Mouse (Mus musculus) spleen, adult 2 months (tissue): ENCODE measurements around the gene Klf12.

Experiments used
- CTCF ChIP-seq: fragments of 200-500 bp; IDR thresholded peaks from 2 replicates; pipeline ENCODE4 v1.5.1; 2011; ENCODE audit warnings: mild to moderate bottlenecking, inconsistent platforms; ENCODE audit not compliant: insufficient read depth, insufficient read length, insufficient replicate concordance; ENCODE audit errors: extremely low read depth
- POLR2A ChIP-seq: fragments of 200-500 bp; IDR thresholded peaks from 2 replicates; pipeline ENCODE4 v1.6.1; 2011; ENCODE audit warnings: low read depth, low read length, inconsistent platforms

DNA sequence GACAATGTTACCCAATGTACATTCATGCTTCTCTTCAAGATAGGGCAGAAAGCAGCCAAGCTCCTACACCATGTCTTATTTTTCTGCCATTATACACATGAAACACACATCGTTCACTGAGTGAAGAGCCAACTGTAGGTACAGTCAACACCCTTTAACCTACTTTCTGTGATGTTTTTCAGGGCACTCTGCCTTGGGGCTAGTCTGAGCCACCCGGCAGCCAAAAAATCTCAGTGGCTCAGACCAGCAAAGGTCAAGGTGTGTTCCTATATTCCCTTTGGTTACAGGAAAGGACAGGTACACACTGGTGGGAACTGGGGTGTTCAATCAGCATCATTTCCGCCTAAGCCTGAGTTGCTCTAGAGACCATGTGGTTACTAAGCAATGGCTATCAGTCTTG lies 78.3 kb downstream of the Klf12 start:
- no peak for TF ChIP-seq CTCF
- no peak for TF ChIP-seq POLR2A
